Mouse (Mus musculus): ENCODE measurements around the gene Gnat1. TPM values are rescaled to one million over a fixed set of nuclear protein-coding genes. Genes with fewer than 3 reads are reported as not detected.

Gnat1 gene
- polyA plus RNA-seq, 1 experiment from 2014 or later, result 3.0 TPM

DNA sequence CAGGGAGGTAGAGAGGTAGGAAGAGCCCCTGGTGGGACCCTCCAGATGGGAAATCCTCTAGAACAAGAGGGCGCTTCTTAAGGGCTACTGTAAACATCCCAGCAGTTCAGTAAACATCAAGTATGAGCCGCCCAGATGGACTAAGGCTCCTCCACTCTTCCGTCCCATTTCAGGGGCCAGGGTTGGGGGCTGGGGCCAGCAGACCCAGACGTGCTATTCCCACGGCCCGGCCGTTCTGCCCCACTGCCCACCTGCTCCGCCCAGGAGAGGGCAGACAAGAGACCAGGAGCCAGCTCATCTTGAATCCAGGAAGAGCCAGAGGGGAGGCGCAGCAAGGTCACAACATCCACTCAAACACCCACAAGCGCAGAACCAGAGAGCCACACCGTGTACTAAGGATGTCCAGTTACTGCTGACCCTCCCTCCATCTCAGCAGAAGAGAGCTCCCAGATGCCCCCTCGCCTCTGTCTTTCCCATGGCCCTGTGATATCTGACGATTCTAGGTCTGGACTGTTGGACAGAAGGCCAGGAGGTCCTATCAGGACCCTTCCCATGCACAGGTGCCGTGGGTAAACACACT lies 19.2 kb upstream of the Gnat1 start:
- Histone ChIP-seq H3K9ac (peak overlapping the region; percentile 33), H3K4me3 (0 out of 2 replicates have a peak overlapping the region, but pooled peaks have one; percentile 5), H3K27ac (peak overlapping the region; percentile 85), H3K4me1 (peaks cover 88% of the 10 kb centered on the region), H3K36me3 (peaks cover 47% of the 10 kb centered on the region), H3K27me3 (no peaks in the 10 kb centered on the region), H3K4me2 (replicated peaks) (peak overlapping the region; percentile 39), H3K9me3 (no peaks in the 10 kb centered on the region)
- WGBS, result 14% methylated on average over 14 of the region's 14 CpGs
- ATAC-seq (ENCODE audit: insufficient number of reproducible peaks, insufficient read depth, low FRiP score, low TSS enrichment), result no peak

DNA sequence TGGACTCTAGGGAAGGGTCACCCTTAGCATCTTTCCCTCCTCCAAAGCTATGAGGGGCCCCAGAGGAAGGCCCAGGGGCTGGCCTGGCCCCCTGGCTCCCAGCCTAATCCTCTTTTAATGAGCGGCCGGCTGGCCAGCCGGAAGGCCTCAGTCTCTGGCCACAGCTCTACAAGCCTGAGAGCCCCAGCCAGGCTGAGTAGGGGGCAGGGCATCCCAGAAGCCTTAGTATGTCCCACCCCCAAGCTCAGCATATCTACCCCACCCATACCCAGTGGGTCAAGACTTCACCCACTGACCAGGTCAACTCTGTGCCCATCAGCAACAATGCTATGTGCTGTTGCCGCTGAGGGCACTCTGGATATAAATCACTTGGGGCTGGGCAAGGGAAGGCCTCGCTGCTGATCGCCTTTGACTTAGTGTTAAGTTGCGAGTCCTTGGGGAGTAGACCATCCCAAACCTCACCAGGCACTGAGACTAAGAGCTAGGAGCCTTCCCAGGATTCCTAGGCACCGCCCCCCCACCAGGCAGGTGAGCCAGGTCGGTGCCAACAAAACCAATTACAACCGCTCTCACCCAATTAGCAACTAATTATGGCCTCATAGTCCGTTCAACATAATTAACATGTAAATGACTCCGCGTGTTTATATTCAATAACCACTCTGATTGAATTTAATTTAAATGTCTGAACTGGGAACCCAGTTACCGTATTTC lies 18.5 kb upstream of the Gnat1 start:
- Histone ChIP-seq H3K4me2 (replicated peaks) (peak overlapping the region; percentile 39), H3K4me1 (peaks cover 86% of the 10 kb centered on the region), H3K27ac (peak overlapping the region; percentile 85), H3K4me3 (no peak overlapping the region), H3K9me3 (no peaks in the 10 kb centered on the region), H3K27me3 (no peaks in the 10 kb centered on the region), H3K9ac (peak overlapping the region; percentile 33), H3K36me3 (peaks cover 42% of the 10 kb centered on the region)
- no peak for ATAC-seq (ENCODE audit: insufficient number of reproducible peaks, insufficient read depth, low FRiP score, low TSS enrichment)
- 22% methylated on average over 14 of the region's 14 CpGs for WGBS

- H3K27ac ChIP-seq, result peak overlapping the region; percentile 52; the same call in 1 of the 2 replicates
- WGBS, result 34% methylated on average over 9 of the region's 9 CpGs
- no peak overlapping the region for H3K4me3 ChIP-seq
- no peak overlapping the region for H3K4me2 ChIP-seq (replicated peaks)
- no peaks in the 10 kb centered on the region for H3K27me3 ChIP-seq
- no peak overlapping the region for H3K9ac ChIP-seq
- no peaks in the 10 kb centered on the region for H3K9me3 ChIP-seq
- H3K36me3 ChIP-seq, result peaks cover 42% of the 10 kb centered on the region
- peak; percentile 47; the same call in 1 of the 2 replicates for ATAC-seq (ENCODE audit: insufficient number of reproducible peaks, insufficient read depth, low FRiP score, low TSS enrichment)
- H3K4me1 ChIP-seq, result peaks cover 77% of the 10 kb centered on the region
Observed at GRCm38 (mm10) chr9:107696845-107697610, 17.5 kb upstream of the Gnat1 start.

DNA sequence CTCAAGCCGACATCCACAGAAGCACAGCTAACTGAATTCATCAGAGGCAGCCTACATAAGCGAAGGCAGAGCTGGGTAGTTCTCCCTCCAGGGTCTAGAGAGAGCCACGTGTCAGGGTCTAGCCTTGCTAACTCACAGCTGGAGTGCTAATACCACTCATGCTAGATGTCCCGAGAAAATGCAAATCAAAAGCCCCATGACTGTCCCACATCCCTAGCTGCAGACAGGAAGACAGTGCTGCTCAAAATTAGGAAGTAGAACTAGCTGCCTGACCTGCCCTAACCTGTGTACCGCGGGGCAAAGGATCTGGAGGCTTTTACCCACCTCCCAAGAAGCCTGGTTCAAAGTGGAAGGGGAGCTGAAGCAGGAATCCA lies 16.6 kb upstream of the Gnat1 start:
- Histone ChIP-seq H3K9me3 (no peaks in the 10 kb centered on the region), H3K4me2 (replicated peaks) (no peak overlapping the region), H3K27ac (0 out of 2 replicates have a peak overlapping the region, but pooled peaks have one; percentile 41), H3K36me3 (peaks cover 48% of the 10 kb centered on the region), H3K9ac (no peak overlapping the region), H3K4me3 (no peak overlapping the region), H3K27me3 (no peaks in the 10 kb centered on the region), H3K4me1 (peaks cover 68% of the 10 kb centered on the region)
- no peak for ATAC-seq (ENCODE audit: insufficient number of reproducible peaks, insufficient read depth, low FRiP score, low TSS enrichment)
- WGBS, result 38% methylated on average over 6 of the region's 6 CpGs

DNA sequence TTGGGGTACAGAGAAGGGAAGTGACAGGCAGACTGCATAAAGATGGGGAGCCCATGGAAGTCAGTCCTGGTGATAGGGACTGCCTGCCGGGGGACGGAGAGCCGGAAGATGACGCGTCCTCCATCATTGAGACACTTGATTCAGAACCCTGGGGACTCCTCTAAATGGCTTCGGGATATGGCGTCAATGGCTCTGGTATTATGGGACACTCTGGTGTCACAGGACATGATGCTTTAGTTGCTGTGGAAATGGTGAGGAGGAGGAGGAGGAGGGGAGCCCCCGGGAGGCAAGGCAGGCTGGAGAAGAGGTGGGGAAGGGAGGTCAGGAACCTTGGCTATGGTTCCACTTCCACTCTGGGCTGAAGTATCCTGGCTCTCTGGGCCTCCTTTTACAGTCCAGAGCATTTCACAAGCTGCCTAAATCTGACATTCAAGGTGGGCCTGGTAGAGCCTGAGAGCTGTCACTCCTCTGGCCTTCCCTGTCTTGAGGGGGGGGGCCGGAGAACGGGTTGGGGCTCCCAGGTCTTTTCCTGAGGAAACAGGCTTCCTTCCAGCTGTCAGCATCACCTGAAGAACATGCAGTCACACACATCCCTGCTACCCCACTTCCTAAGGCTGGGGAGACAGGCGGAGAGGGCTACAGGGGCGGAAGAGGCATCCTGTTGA lies 16.1 kb upstream of the Gnat1 start:
- Histone ChIP-seq H3K4me2 (replicated peaks) (no peak overlapping the region), H3K4me3 (no peak overlapping the region), H3K27me3 (no peaks in the 10 kb centered on the region), H3K36me3 (peaks cover 48% of the 10 kb centered on the region), H3K9me3 (no peaks in the 10 kb centered on the region), H3K9ac (no peak overlapping the region), H3K27ac (peak overlapping the region; percentile 41; the same call in 1 of the 2 replicates), H3K4me1 (peaks cover 62% of the 10 kb centered on the region)
- no peak for ATAC-seq (ENCODE audit: insufficient number of reproducible peaks, insufficient read depth, low FRiP score, low TSS enrichment)
- WGBS, result 84% methylated on average over 12 of the region's 12 CpGs

GRCm38 (mm10) chr9:107694627-107695026 lies 15.1 kb upstream of the Gnat1 start:
- H3K27ac ChIP-seq, result no peak overlapping the region
- H3K9me3 ChIP-seq, result no peaks in the 10 kb centered on the region
- ATAC-seq (ENCODE audit: insufficient number of reproducible peaks, insufficient read depth, low FRiP score, low TSS enrichment), result no peak
- no peak overlapping the region for H3K9ac ChIP-seq
- H3K36me3 ChIP-seq, result peaks cover 58% of the 10 kb centered on the region
- WGBS, result 71% methylated on average over 7 of the region's 7 CpGs
- H3K4me2 ChIP-seq (replicated peaks), result no peak overlapping the region
- H3K4me1 ChIP-seq, result peaks cover 53% of the 10 kb centered on the region
- H3K4me3 ChIP-seq, result no peak overlapping the region
- H3K27me3 ChIP-seq, result no peaks in the 10 kb centered on the region

DNA sequence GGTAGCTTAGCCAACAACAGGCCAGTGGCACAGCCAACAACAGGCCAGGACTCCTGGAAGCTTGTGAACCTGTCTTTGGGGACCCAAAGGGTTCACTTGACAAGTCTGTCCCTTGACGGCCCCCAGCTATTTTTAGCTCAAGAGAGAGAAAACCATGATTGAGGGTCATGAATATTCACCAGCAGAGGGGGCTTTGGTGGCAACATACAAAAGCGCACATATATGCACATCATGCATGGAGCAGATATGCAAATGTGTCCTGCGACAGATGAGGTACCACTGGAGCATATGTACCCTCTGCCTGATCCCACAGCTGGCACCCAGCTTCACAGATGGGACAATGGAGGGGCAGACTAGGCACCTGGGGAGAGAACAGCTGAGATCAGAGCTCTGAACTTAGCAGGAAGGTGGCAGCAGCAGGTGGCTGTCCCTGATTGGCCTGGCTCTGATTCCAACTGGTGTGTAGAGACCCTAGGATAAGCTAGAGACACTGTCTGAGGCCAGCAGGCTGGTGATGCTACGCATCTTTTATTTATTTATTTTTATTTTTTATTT lies 14.0 kb upstream of the Gnat1 start:
- ATAC-seq (ENCODE audit: insufficient number of reproducible peaks, insufficient read depth, low FRiP score, low TSS enrichment), result no peak
- H3K4me2 ChIP-seq (replicated peaks), result no peak overlapping the region
- H3K4me3 ChIP-seq, result no peak overlapping the region
- 66% methylated on average over 4 of the region's 4 CpGs for WGBS
- no peaks in the 10 kb centered on the region for H3K9me3 ChIP-seq
- H3K9ac ChIP-seq, result no peak overlapping the region
- no peak overlapping the region for H3K27ac ChIP-seq
- no peaks in the 10 kb centered on the region for H3K27me3 ChIP-seq
- peaks cover 42% of the 10 kb centered on the region for H3K4me1 ChIP-seq
- H3K36me3 ChIP-seq, result peaks cover 68% of the 10 kb centered on the region

GRCm38 (mm10) chr9:107692785-107693184 lies 13.3 kb upstream of the Gnat1 start:
- Histone ChIP-seq H3K9ac (no peak overlapping the region), H3K4me2 (replicated peaks) (no peak overlapping the region), H3K4me1 (peaks cover 34% of the 10 kb centered on the region), H3K27ac (no peak overlapping the region), H3K27me3 (no peaks in the 10 kb centered on the region), H3K9me3 (no peaks in the 10 kb centered on the region), H3K36me3 (peaks cover 73% of the 10 kb centered on the region), H3K4me3 (no peak overlapping the region)
- ATAC-seq (ENCODE audit: insufficient number of reproducible peaks, insufficient read depth, low FRiP score, low TSS enrichment), result no peak
- WGBS, result 86% methylated on average over 5 of the region's 5 CpGs

GRCm38 (mm10) chr9:107690391-107690790 lies 10.9 kb upstream of the Gnat1 start:
- Histone ChIP-seq H3K9me3 (no peaks in the 10 kb centered on the region), H3K27me3 (no peaks in the 10 kb centered on the region), H3K4me2 (replicated peaks) (no peak overlapping the region), H3K4me1 (peaks cover 14% of the 10 kb centered on the region), H3K9ac (no peak overlapping the region), H3K27ac (no peak overlapping the region), H3K36me3 (peaks cover 91% of the 10 kb centered on the region), H3K4me3 (no peak overlapping the region)
- 68% methylated on average over 8 of the region's 8 CpGs for WGBS
- no peak for ATAC-seq (ENCODE audit: insufficient number of reproducible peaks, insufficient read depth, low FRiP score, low TSS enrichment)

DNA sequence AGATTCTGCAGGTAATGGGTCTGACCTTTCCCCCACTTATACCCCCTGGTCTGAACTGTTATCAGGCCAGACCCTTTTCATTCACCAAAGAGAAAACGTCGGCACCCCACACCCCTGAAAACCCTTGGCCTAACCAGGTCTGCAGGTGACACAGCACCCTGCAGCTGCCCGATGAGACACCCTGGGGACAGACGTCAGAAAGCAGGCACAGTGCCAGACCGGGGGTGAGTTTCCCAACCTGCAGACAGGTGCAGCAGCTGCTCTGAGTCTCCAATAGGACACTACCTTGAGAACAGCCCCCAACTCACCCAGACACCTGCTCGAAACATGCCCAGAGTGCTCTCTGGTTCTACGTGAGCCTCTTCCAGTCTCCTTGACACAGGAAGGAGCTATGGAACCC lies 9.4 kb upstream of the Gnat1 start:
- Histone ChIP-seq H3K4me1 (peaks cover 3% of the 10 kb centered on the region; the same call in 1 of the 2 replicates), H3K9me3 (no peaks in the 10 kb centered on the region), H3K27ac (no peak overlapping the region), H3K9ac (no peak overlapping the region), H3K27me3 (no peaks in the 10 kb centered on the region), H3K36me3 (peaks cover 93% of the 10 kb centered on the region), H3K4me3 (no peak overlapping the region), H3K4me2 (replicated peaks) (no peak overlapping the region)
- 84% methylated on average over 7 of the region's 7 CpGs for WGBS
- no peak for ATAC-seq (ENCODE audit: insufficient number of reproducible peaks, insufficient read depth, low FRiP score, low TSS enrichment)

DNA sequence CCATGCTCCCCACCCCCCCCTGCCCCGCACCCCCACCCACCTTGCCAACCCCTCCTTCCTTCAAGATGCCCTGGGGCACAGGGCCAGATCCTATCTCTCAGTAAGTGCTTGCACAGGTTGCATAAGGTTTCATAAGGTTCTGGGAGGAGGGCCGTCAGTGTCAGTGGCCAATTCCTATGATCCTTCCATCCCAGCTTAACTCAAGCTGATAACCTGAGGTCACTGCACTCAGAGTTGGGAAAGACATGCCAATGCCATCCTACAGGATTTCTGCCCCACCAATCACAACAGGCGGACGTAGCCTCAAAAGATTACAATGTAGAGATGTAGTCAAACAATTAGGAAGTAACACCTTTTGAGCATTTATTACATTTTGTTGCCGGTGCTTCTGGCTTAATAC lies 8.9 kb upstream of the Gnat1 start:
- Histone ChIP-seq H3K27me3 (no peaks in the 10 kb centered on the region), H3K9ac (no peak overlapping the region), H3K4me3 (no peak overlapping the region), H3K4me1 (peaks cover under 1% of the 10 kb centered on the region; the same call in 1 of the 2 replicates), H3K4me2 (replicated peaks) (no peak overlapping the region), H3K9me3 (no peaks in the 10 kb centered on the region), H3K27ac (no peak overlapping the region), H3K36me3 (peaks cover 94% of the 10 kb centered on the region)
- 87% methylated on average over 5 of the region's 5 CpGs for WGBS
- ATAC-seq (ENCODE audit: insufficient number of reproducible peaks, insufficient read depth, low FRiP score, low TSS enrichment), result no peak

All from embryonic facial prominence, embryonic 12.5 days (tissue).